Mouse (Mus musculus): ENCODE results near the gene Aurkb.
A peak's percentile ranks its signal among the peaks of the same experiment; 100 is the strongest.
"Not testable (repeated sequence)": the region's sequence is repeated elsewhere in the genome, so short reads cannot be mapped to it uniquely, and the experiment has no call there.

Aurkb gene

GRCm38 (mm10) chr11:69045531-69046394, at the start of gene Aurkb:
Aurkb (plus strand) TSS chr11:69045647.
- DNase-seq (ENCODE audit: low read depth), result peak; percentile 92

GRCm38 (mm10) chr11:68997080-68997479, 48.4 kb upstream of the Aurkb start:
- no peak for DNase-seq (ENCODE audit: low read depth)

- DNase-seq (ENCODE audit: low read depth), result not testable (repeated sequence)
Observed at GRCm38 (mm10) chr11:69002782-69003181, 42.7 kb upstream of the Aurkb start.

GRCm38 (mm10) chr11:69003592-69003991, 41.9 kb upstream of the Aurkb start:
- DNase-seq (ENCODE audit: low read depth), result no peak

- DNase-seq (ENCODE audit: low read depth), result no peak
Observed at GRCm38 (mm10) chr11:69005193-69005592, 40.3 kb upstream of the Aurkb start.

GRCm38 (mm10) chr11:69006575-69006974, 38.9 kb upstream of the Aurkb start:
- not testable (repeated sequence) for DNase-seq (ENCODE audit: low read depth)

GRCm38 (mm10) chr11:69008182-69009121, 37.0 kb upstream of the Aurkb start, which contains the start of gene Pfas:
Pfas (minus strand) TSS chr11:69008460.
- DNase-seq (ENCODE audit: low read depth), result peak; percentile 94

GRCm38 (mm10) chr11:69009508-69009907, 35.9 kb upstream of the Aurkb start:
- DNase-seq (ENCODE audit: low read depth), result no peak

GRCm38 (mm10) chr11:69010400-69011323, 34.8 kb upstream of the Aurkb start:
- DNase-seq (ENCODE audit: low read depth), result no peak

GRCm38 (mm10) chr11:69011445-69011844, 34.0 kb upstream of the Aurkb start:
- DNase-seq (ENCODE audit: low read depth), result not testable (repeated sequence)

- DNase-seq (ENCODE audit: low read depth), result peak; percentile 87
Observed at GRCm38 (mm10) chr11:69012071-69012601, 33.3 kb upstream of the Aurkb start.

GRCm38 (mm10) chr11:69015644-69016441, 29.6 kb upstream of the Aurkb start, which contains the start of gene Ctc1:
Ctc1 (plus strand) TSS chr11:69015911.
- peak; percentile 94 for DNase-seq (ENCODE audit: low read depth)

- no peak for DNase-seq (ENCODE audit: low read depth)
Observed at GRCm38 (mm10) chr11:69016755-69017154, 28.7 kb upstream of the Aurkb start.

- no peak for DNase-seq (ENCODE audit: low read depth)
Observed at GRCm38 (mm10) chr11:69020691-69021090, 24.8 kb upstream of the Aurkb start.

- DNase-seq (ENCODE audit: low read depth), result no peak
Observed at GRCm38 (mm10) chr11:69026562-69026961, 18.9 kb upstream of the Aurkb start.

- DNase-seq (ENCODE audit: low read depth), result no peak
Observed at GRCm38 (mm10) chr11:69028805-69029204, 16.6 kb upstream of the Aurkb start.

- DNase-seq (ENCODE audit: low read depth), result no peak
Observed at GRCm38 (mm10) chr11:69033552-69033951, 11.9 kb upstream of the Aurkb start.

GRCm38 (mm10) chr11:69034585-69034984, 10.9 kb upstream of the Aurkb start:
- DNase-seq (ENCODE audit: low read depth), result no peak

- DNase-seq (ENCODE audit: low read depth), result no peak
Observed at GRCm38 (mm10) chr11:69035411-69035810, 10.0 kb upstream of the Aurkb start.

- peak; percentile 85 for DNase-seq (ENCODE audit: low read depth)
Observed at GRCm38 (mm10) chr11:69035849-69036248, 9.6 kb upstream of the Aurkb start.
